Mouse (Mus musculus): Measurements from ENCODE around the gene Tfeb. TPM values are rescaled to one million over a fixed set of nuclear protein-coding genes. Genes with fewer than 3 reads are reported as not detected.
A peak's percentile ranks its signal among the peaks of the same experiment; 100 is the strongest.

The Tfeb gene
- polyA plus RNA-seq, 1 experiment from 2014 or later = 5.3 TPM

GRCm38 (mm10) chr17:47712889-47713571, 23.8 kb upstream of the Tfeb start:
- H3K27me3 ChIP-seq = no peaks in the 10 kb centered on the region
- WGBS (ENCODE audit: insufficient replicate concordance) = 62% methylated on average over 22 of the region's 22 CpGs

DNA sequence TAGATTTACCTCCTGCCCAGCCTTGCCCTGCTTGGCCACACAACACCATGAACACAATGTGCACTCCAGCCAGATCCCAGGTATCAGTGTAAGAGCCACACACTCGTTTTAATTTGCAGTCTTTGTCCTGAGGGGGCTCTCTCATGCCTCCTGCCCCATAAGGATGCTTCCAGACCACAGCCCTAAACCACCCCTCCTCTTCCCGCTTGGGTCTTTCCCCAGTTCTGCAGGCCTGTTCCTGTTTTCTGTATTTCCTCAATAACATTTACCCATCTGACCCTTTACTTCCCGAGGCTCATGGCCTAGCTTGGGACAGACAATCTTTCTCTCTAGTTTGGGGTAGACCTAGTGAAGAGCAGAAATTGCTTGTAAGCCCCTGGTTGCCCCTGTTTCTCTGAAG, 21.8 kb upstream of the Tfeb start:
- H3K4me2 ChIP-seq = no peak overlapping the region
- no peaks in the 10 kb centered on the region; the same call in 1 of the 2 replicates for H3K4me1 ChIP-seq (replicated peaks)
- no peaks in the 10 kb centered on the region for H3K36me3 ChIP-seq (replicated peaks)
- no peak for ATAC-seq (ENCODE audit: insufficient read depth)
- WGBS (ENCODE audit: insufficient replicate concordance) = 18% methylated on average over 3 of the region's 3 CpGs
- H3K9ac ChIP-seq = no peak overlapping the region
- H3K27ac ChIP-seq (replicated peaks) = no peak overlapping the region
- H3K27me3 ChIP-seq = no peaks in the 10 kb centered on the region
- H3K9me3 ChIP-seq (replicated peaks) = no peaks in the 10 kb centered on the region
- H3K4me3 ChIP-seq (replicated peaks) = no peak overlapping the region

More at GRCm38 (mm10) chr17:47712889-47713571, 23.8 kb upstream of the Tfeb start:
- Histone ChIP-seq H3K4me2 (no peak overlapping the region), H3K4me1 (replicated peaks) (peaks cover 11% of the 10 kb centered on the region; the same call in 1 of the 2 replicates), H3K27ac (replicated peaks) (no peak overlapping the region), H3K36me3 (replicated peaks) (no peaks in the 10 kb centered on the region), H3K4me3 (replicated peaks) (no peak overlapping the region), H3K9me3 (replicated peaks) (no peaks in the 10 kb centered on the region), H3K9ac (no peak overlapping the region)
- ATAC-seq (ENCODE audit: insufficient read depth) = no peak

- 0 out of 2 replicates have a peak, but pooled peaks cover 4% of the 10 kb centered on the region for H3K27me3 ChIP-seq
- 30% methylated on average over 4 of the region's 4 CpGs for WGBS (ENCODE audit: insufficient replicate concordance)
- no peak for ATAC-seq (ENCODE audit: insufficient read depth)
Measured at GRCm38 (mm10) chr17:47721183-47721582, 15.6 kb upstream of the Tfeb start.

DNA sequence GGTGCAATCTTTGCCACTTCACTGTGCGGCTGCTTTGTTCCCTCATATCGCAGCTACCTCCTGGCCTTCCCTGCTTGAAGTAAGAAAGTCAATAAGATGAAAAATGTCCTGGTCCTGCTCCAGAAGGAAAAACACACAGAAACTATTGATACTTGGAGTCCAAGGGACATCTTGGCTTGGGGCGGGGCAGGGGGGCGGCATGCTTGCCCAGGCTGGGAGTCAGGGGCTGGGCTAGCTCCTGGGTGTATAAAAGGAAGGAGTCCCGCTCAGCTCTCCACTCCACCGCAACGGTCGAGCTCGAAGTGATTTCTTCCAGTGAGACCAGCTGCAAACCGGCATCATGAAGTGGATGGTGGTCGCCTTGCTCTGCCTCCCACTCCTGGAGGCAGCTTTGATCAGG, 10.3 kb upstream of the Tfeb start, which contains the start of gene Pgc:
Gene Pgc, plus strand, starts transcription at position 277 of the 400 bp plus-strand sequence.
- H3K4me1 ChIP-seq (replicated peaks) = no peaks in the 10 kb centered on the region
- H3K9ac ChIP-seq = no peak within 1 kb of the TSS
- no peak within 1 kb of the TSS for H3K27ac ChIP-seq (replicated peaks)
- no peak within 1 kb of the TSS for H3K4me3 ChIP-seq (replicated peaks)
- H3K36me3 ChIP-seq (replicated peaks) = no peaks in the 10 kb centered on the region
- ATAC-seq (ENCODE audit: insufficient read depth) = no peak
- H3K4me2 ChIP-seq = no peak within 1 kb of the TSS
- WGBS (ENCODE audit: insufficient replicate concordance) = 60% methylated on average over 11 of the region's 11 CpGs
- H3K9me3 ChIP-seq (replicated peaks) = no peaks in the 10 kb centered on the region
- H3K27me3 ChIP-seq = peaks cover 8% of the 10 kb centered on the region; the same call in 1 of the 2 replicates

More at GRCm38 (mm10) chr17:47721183-47721582, 15.6 kb upstream of the Tfeb start:
- Histone ChIP-seq H3K9ac (no peak overlapping the region), H3K4me1 (replicated peaks) (no peaks in the 10 kb centered on the region; the same call in 1 of the 2 replicates), H3K4me3 (replicated peaks) (no peak overlapping the region), H3K36me3 (replicated peaks) (no peaks in the 10 kb centered on the region), H3K9me3 (replicated peaks) (no peaks in the 10 kb centered on the region), H3K4me2 (no peak overlapping the region), H3K27ac (replicated peaks) (no peak overlapping the region)

GRCm38 (mm10) chr17:47730633-47731575, 5.9 kb upstream of the Tfeb start:
- H3K36me3 ChIP-seq (replicated peaks) = no peaks in the 10 kb centered on the region
- no peaks in the 10 kb centered on the region for H3K9me3 ChIP-seq (replicated peaks)
- H3K27ac ChIP-seq (replicated peaks) = no peak overlapping the region
- no peak overlapping the region for H3K4me2 ChIP-seq
- no peak for ATAC-seq (ENCODE audit: insufficient read depth)
- peaks cover 6% of the 10 kb centered on the region; the same call in 1 of the 2 replicates for H3K27me3 ChIP-seq
- no peak overlapping the region for H3K4me3 ChIP-seq (replicated peaks)
- WGBS (ENCODE audit: insufficient replicate concordance) = 57% methylated on average over 24 of the region's 24 CpGs
- no peak overlapping the region for H3K9ac ChIP-seq
- no peaks in the 10 kb centered on the region; the same call in 1 of the 2 replicates for H3K4me1 ChIP-seq (replicated peaks)

GRCm38 (mm10) chr17:47735553-47736100, 1.2 kb upstream of the Tfeb start:
- H3K27ac ChIP-seq (replicated peaks) = no peak overlapping the region
- H3K4me2 ChIP-seq = no peak overlapping the region
- ATAC-seq (ENCODE audit: insufficient read depth) = no peak
- no peak overlapping the region for H3K4me3 ChIP-seq (replicated peaks)
- no peaks in the 10 kb centered on the region for H3K9me3 ChIP-seq (replicated peaks)
- H3K9ac ChIP-seq = no peak overlapping the region
- peaks cover 31% of the 10 kb centered on the region for H3K27me3 ChIP-seq
- H3K4me1 ChIP-seq (replicated peaks) = peaks cover 30% of the 10 kb centered on the region
- 65% methylated on average over 14 of the region's 14 CpGs for WGBS (ENCODE audit: insufficient replicate concordance)
- no peaks in the 10 kb centered on the region for H3K36me3 ChIP-seq (replicated peaks)

GRCm38 (mm10) chr17:47737271-47738065, 638 bp downstream of the Tfeb start:
- Histone ChIP-seq H3K4me2 (peak overlapping the region; percentile 99), H3K36me3 (replicated peaks) (no peaks in the 10 kb centered on the region), H3K27me3 (peaks cover 31% of the 10 kb centered on the region), H3K4me1 (replicated peaks) (peaks cover 45% of the 10 kb centered on the region), H3K27ac (replicated peaks) (peak overlapping the region; percentile 78), H3K9me3 (replicated peaks) (no peaks in the 10 kb centered on the region), H3K9ac (peak overlapping the region; percentile 68), H3K4me3 (replicated peaks) (peak overlapping the region; percentile 73)
- peak; percentile 78 for ATAC-seq (ENCODE audit: insufficient read depth)
- under 1% methylated on average over 49 of the region's 60 CpGs for WGBS (ENCODE audit: insufficient replicate concordance)

DNA sequence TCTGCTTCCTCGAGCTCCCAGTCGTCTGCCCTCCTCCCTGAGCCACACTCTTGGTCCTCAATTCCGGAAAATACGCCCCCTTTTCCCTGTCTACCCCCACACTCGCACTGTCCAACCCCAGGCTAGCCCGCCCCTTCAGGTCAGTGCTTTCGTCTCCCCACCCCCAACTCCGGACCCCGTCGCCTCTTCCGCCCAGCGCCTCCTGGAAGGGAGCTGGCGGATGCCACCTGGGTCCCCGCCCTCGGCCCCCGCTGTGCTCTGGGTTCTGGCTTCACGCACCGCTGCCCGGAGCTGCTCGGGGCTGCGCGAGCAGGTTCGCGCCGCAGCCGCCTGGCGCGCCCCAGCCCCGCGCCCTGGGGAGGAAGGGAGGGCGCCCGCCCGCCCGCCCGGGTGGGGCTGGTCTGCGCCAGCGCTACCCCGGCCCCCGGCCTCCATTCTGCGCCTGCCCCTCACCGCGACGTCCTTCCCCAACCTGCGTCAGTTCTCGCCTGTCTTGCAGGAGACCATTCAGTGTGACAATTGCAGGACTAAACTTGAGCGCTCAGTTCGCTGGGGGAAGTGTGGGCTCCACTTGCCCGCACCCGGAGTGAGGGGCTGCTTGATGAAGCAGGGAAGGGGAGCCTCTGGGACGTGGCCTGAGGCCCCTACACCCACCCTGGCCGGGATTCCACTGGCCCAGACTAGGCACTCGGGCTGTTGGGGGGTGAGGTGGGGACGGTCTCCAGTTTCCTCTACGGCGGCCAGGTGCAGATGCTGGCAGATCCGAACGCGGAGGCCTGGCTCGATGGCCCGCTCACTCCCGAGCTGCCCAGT, 1.4 kb downstream of the Tfeb start:
- Histone ChIP-seq H3K4me3 (replicated peaks) (peak overlapping the region; percentile 73), H3K36me3 (replicated peaks) (no peaks in the 10 kb centered on the region), H3K4me1 (replicated peaks) (peaks cover 53% of the 10 kb centered on the region), H3K27me3 (peaks cover 31% of the 10 kb centered on the region), H3K9ac (peak overlapping the region; percentile 68), H3K27ac (replicated peaks) (peak overlapping the region; percentile 78), H3K4me2 (peak overlapping the region; percentile 99), H3K9me3 (replicated peaks) (no peaks in the 10 kb centered on the region)
- WGBS (ENCODE audit: insufficient replicate concordance) = 2% methylated on average over 55 of the region's 61 CpGs
- peak; percentile 26 for ATAC-seq (ENCODE audit: insufficient read depth)

DNA sequence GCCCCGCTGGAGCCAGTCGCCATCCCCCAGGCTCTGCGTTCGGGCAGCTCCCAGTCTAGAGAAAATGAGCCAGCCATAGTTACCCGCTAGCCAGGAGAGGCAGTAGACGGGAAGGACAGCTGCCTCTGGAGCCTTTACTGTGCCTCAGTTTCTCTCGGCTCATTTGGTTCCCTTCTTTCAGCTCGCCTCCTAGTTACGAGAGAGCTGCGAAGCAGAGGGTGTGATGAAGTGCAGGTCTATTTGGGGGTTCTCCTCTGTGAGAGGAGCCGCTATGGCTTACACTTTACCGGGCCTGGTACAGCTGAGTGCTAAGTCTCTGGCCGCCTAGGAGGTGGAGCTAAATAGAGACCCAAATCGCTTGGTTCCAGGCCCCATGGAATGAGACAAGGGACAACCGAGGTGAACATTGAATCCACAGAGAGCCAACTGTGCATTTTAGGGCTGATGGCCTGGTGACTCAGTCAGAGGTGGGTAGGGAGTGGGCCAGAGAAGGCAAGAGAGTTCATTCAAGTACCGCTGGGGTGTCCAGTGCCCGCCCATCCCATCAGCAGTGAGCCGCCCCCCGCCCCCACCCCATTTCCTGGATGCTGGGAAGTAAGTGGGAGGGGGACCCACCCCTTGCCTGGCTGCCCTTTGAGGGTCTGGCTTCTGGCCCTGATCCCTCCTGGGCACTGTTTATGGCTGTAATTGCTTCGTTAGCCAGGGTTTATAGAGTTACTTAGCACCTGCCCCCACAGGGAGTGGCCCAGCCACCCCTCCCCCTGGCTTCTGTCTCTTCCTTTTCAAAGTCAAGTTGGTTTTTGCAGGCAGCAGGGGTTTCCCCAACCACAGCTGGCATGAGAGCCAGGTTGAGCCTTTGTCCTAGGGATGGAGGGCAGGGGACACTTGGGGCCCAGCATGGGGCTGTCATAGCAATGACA, 2.3 kb downstream of the Tfeb start:
- Histone ChIP-seq H3K4me1 (replicated peaks) (peaks cover 62% of the 10 kb centered on the region), H3K4me2 (peak overlapping the region; percentile 99), H3K9ac (peak overlapping the region; percentile 68), H3K36me3 (replicated peaks) (no peaks in the 10 kb centered on the region), H3K27ac (replicated peaks) (0 out of 2 replicates have a peak overlapping the region, but pooled peaks have one; percentile 78), H3K27me3 (peaks cover 31% of the 10 kb centered on the region), H3K9me3 (replicated peaks) (no peaks in the 10 kb centered on the region), H3K4me3 (replicated peaks) (peak overlapping the region; percentile 73)
- no peak for ATAC-seq (ENCODE audit: insufficient read depth)
- WGBS (ENCODE audit: insufficient replicate concordance) = 21% methylated on average over 20 of the region's 20 CpGs
